Mouse (Mus musculus): ENCODE results near the gene Setd5. TPM values are rescaled to one million over a fixed set of nuclear protein-coding genes. Genes with fewer than 3 reads are reported as not detected.

Setd5 gene
- polyA plus RNA-seq, 1 experiment = 62.1 TPM

GRCm38 (mm10) chr6:113179195-113179733 lies 102.1 kb downstream of the Setd5 start:
- DNase-seq (ENCODE audit: extremely low spot score in 1 of 2, low spot score in 1 of 2) = no peak

- no peak for DNase-seq (ENCODE audit: extremely low spot score in 1 of 2, low spot score in 1 of 2)
Observed at GRCm38 (mm10) chr6:113184163-113184562, 107.0 kb downstream of the Setd5 start.

GRCm38 (mm10) chr6:113184866-113185525 lies 107.8 kb downstream of the Setd5 start:
- DNase-seq (ENCODE audit: extremely low spot score in 1 of 2, low spot score in 1 of 2) = no peak

DNA sequence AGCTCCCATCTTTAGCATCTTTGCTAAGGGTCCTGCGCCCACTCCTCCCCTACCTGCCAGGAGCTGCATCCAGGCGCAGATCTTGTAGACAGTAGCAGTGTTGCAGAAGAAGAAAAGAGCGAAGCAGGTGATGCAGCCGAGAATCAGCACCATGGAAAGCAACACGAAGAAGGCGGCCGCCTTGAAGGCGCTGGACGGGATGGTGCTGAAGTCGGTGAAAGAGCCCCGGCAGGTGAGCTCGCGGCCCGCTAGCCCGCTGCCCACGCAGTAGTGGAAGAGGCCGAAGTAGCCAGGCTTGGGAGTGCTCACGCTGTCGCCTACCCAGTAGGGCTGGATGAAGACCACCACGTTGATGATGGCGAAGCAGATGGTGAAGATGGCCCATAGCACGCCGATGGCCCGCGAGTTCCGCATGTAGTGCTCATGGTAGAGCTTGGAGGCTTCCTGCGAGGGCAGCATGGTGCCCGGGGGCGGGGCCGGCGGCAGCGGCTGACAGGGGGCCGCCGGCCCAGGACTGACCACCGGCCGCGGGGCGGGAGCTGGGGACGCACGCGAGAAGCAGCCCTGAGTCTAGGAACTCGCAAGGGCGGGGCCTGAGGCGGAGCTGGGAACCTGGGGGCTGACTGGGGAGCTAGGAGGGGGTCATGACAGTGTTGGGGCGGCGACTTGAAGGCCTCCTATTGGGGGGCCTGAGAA lies 116.7 kb downstream of the Setd5 start:
- no peak for DNase-seq (ENCODE audit: extremely low spot score in 1 of 2, low spot score in 1 of 2)

- DNase-seq (ENCODE audit: extremely low spot score in 1 of 2, low spot score in 1 of 2) = no peak
Observed at GRCm38 (mm10) chr6:113194517-113194840, 117.3 kb downstream of the Setd5 start.

DNA sequence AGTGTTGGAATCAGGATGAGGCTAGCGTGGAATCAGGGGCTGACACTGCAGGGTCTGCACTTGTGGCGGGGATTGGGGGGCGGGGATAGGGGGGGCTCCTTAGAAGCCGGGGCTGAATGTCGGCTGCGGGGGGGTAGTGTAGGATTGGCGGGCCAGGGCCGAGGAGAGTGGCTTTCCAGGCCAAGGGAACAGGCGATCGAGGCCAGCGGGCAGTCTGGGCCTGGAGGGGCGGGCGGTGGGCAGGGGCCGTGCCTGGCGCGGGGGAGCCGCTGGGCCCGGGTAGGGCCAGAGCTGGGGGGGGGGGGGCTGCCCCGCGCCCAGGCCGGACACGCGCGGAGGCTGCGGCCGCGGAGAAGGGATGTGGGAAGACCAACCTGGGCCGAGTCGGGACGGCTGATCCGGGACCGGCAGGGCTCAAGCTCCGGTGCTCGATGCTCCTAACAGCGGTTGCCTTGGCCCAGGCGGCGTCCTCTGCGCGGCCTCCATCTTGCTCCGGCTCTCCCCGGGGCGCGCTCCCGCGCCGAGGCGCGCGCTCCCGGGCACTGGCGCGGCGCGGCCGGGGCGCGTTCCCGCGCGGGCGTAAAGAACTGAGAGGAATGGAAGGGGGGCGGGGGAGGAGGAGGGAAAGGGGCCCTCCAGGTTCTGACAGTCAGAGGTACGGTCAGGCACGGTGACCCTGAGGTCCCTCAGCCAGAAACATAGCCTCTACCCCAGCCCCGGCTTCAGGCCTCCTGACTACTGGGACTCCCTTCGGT lies 117.9 kb downstream of the Setd5 start, which contains the start of gene Lhfpl4:
Gene Lhfpl4 (minus strand): TSS at position 544 of the 755 bp plus-strand sequence.
- peak in 1 of 2 experiments; percentile 59 for DNase-seq (ENCODE audit: extremely low spot score in 1 of 2, low spot score in 1 of 2)

GRCm38 (mm10) chr6:113195596-113195992 lies 118.4 kb downstream of the Setd5 start:
- DNase-seq (ENCODE audit: extremely low spot score in 1 of 2, low spot score in 1 of 2) = peak in 1 of 2 experiments; percentile 57

Other genes with a start within 250 kb of the Setd5 start
- 123 and 124 TPM in 2 replicates for gene Srgap3, start 130.1 kb upstream of the Setd5 start, polyA plus RNA-seq (2012; rRNA removed)
- gene Thumpd3, start 31.1 kb upstream of the Setd5 start, polyA plus RNA-seq (2012; rRNA removed) = 18.4 and 21.3 TPM in 2 replicates
- 67.0 and 68.5 TPM in 2 replicates for gene Lhfpl4, start 118.0 kb downstream of the Setd5 start, polyA plus RNA-seq (2012; rRNA removed)
- 21.7 and 23.9 TPM in 2 replicates for gene Mtmr14, start 160.5 kb downstream of the Setd5 start, polyA plus RNA-seq (2012; rRNA removed)
- 70.1 and 97.8 TPM in 2 replicates for gene Cpne9, start 204.9 kb downstream of the Setd5 start, polyA plus RNA-seq (2012; rRNA removed)
- gene Brpf1, start 229.8 kb downstream of the Setd5 start, polyA plus RNA-seq (2012; rRNA removed) = 24.8 and 27.3 TPM in 2 replicates
- 10.4 and 11.8 TPM in 2 replicates for gene Ogg1, start 249.6 kb downstream of the Setd5 start, polyA plus RNA-seq (2012; rRNA removed)